Mouse (Mus musculus): ENCODE results near the gene Stam. TPM values are rescaled to one million over a fixed set of nuclear protein-coding genes. Genes with fewer than 3 reads are reported as not detected.
"Not testable (repeated sequence)": the region's sequence is repeated elsewhere in the genome, so short reads cannot be mapped to it uniquely, and the experiment has no call there.

Gene Stam
- total RNA-seq, 2 experiments from 2014 or later = 89.5 to 104 TPM

- DNase-seq (ENCODE audit: low spot score in 2 of 2) = no peak
These were observed 110.5 kb downstream of the Stam start for GRCm38 (mm10) chr2:14184375-14184774.

GRCm38 (mm10) chr2:14190684-14191083 is 116.8 kb downstream of the Stam start:
- DNase-seq (ENCODE audit: low spot score in 2 of 2) = no peak

- no peak for DNase-seq (ENCODE audit: low spot score in 2 of 2)
These were observed 117.7 kb downstream of the Stam start for GRCm38 (mm10) chr2:14191601-14192000.

- no peak for DNase-seq (ENCODE audit: low spot score in 2 of 2)
These were observed 118.1 kb downstream of the Stam start for GRCm38 (mm10) chr2:14192046-14192445.

GRCm38 (mm10) chr2:14198325-14198903 is 124.5 kb downstream of the Stam start:
- DNase-seq (ENCODE audit: low spot score in 2 of 2) = not testable (repeated sequence)

Other genes starting within 250 kb of the Stam start
- gene Hacd1, start 18.0 kb upstream of the Stam start, total RNA-seq (2021) = 10 to 100 TPM; 27.3 to 32.6 TPM
- under 1 TPM in 1 of 2 experiments, not detected in 1; 0.17 TPM for gene Tmem236, start 100.4 kb downstream of the Stam start, total RNA-seq (2021)
- 1 to 10 TPM; 6.1 to 7.9 TPM for gene Mrc1, start 155.3 kb downstream of the Stam start, total RNA-seq (2021)